Mouse (Mus musculus) hindbrain, embryonic 12.5 days (tissue): Measurements from ENCODE around the gene Mapk8ip3. TPM values are rescaled to one million over a fixed set of nuclear protein-coding genes. Genes with fewer than 3 reads are reported as not detected.

Experiments used
- ATAC-seq: fragments of 200-750 bp; cut with Nextera tagmentation; 2 replicates; pipeline ENCODE4 v1.8.0; 2017; ENCODE audit warnings: moderate TSS enrichment; ENCODE audit not compliant: low FRiP score
- H3K27ac ChIP-seq: fragments of 300-500 bp; sonication (generic); 2 replicates; pipeline ENCODE4 v1.5.1; 2016; ENCODE audit warnings: mild to moderate bottlenecking
- H3K27me3 ChIP-seq: fragments of 300-500 bp; sonication (generic); 2 replicates; pipeline ENCODE4 v1.6.1; 2016; ENCODE audit warnings: mild to moderate bottlenecking
- H3K36me3 ChIP-seq: fragments of 300-500 bp; sonication (generic); 2 replicates; pipeline ENCODE4 v1.6.1; 2016; ENCODE audit warnings: mild to moderate bottlenecking
- H3K4me1 ChIP-seq: fragments of 300-500 bp; sonication (generic); 2 replicates; pipeline ENCODE4 v1.6.1; 2016
- H3K4me2 ChIP-seq: fragments of 300-500 bp; sonication (generic); replicated peaks from 2 replicates; pipeline ENCODE4 v1.6.1; 2016; ENCODE audit warnings: mild to moderate bottlenecking
- H3K4me3 ChIP-seq: fragments of 300-500 bp; sonication (generic); 2 replicates; pipeline ENCODE4 v1.5.1; 2016; ENCODE audit warnings: mild to moderate bottlenecking
- H3K9ac ChIP-seq: fragments of 300-500 bp; sonication (generic); 2 replicates; pipeline ENCODE4 v1.6.1; 2016; ENCODE audit warnings: mild to moderate bottlenecking, moderate library complexity
- H3K9me3 ChIP-seq: fragments of 300-500 bp; sonication (generic); replicated peaks from 2 replicates; pipeline ENCODE4 v1.6.1; 2016; ENCODE audit warnings: mild to moderate bottlenecking
- WGBS: fragments of 180-500 bp; shearing (Covaris S2); methylation state at CpG from one replicate; pipeline ENCODE4 v1.1.7; 2016; 5-methylcytosine and 5-hydroxymethylcytosine counted together
- polyA plus RNA-seq: library from polyadenylated mRNA; unstranded; fragments of >200 nt; fragmentation: Nextera tagmentation; extraction: Ambion mirVana; gene quantifications from 2 replicates; pipeline ENCODE4 v1.2.1, GENCODE M21; 2016

Gene Mapk8ip3
- polyA plus RNA-seq, 1 experiment from 2014 or later = 84.7 TPM

- Histone ChIP-seq H3K4me2 (peak overlapping the region; percentile 98; the same call in 1 of the 2 replicates), H3K4me3 (no peak overlapping the region), H3K4me1 (peaks cover 34% of the 10 kb centered on the region), H3K27me3 (no peaks in the 10 kb centered on the region), H3K9ac (no peak overlapping the region), H3K27ac (no peak overlapping the region), H3K9me3 (no peaks in the 10 kb centered on the region), H3K36me3 (peaks cover 65% of the 10 kb centered on the region)
- no peak for ATAC-seq
- 82% methylated on average over 4 of the region's 4 CpGs for WGBS
These were observed 38.5 kb downstream of the Mapk8ip3 start for GRCm38 (mm10) chr17:24898041-24898854.

GRCm38 (mm10) chr17:24897600-24897999, 39.2 kb downstream of the Mapk8ip3 start:
- Histone ChIP-seq H3K27me3 (no peaks in the 10 kb centered on the region), H3K36me3 (peaks cover 65% of the 10 kb centered on the region), H3K9me3 (no peaks in the 10 kb centered on the region), H3K4me1 (peaks cover 34% of the 10 kb centered on the region), H3K27ac (no peak overlapping the region), H3K4me2 (peak overlapping the region; percentile 98), H3K9ac (0 out of 2 replicates have a peak overlapping the region, but pooled peaks have one; percentile 14), H3K4me3 (peak overlapping the region; percentile 78; the same call in 1 of the 2 replicates)
- no peak for ATAC-seq
- 88% methylated on average over 4 of the region's 4 CpGs for WGBS

- Histone ChIP-seq H3K4me2 (peak overlapping the region; percentile 98), H3K4me1 (peaks cover 34% of the 10 kb centered on the region), H3K36me3 (peaks cover 65% of the 10 kb centered on the region), H3K27me3 (no peaks in the 10 kb centered on the region), H3K9ac (peak overlapping the region; percentile 89), H3K27ac (peak overlapping the region; percentile 83; the same call in 1 of the 2 replicates), H3K4me3 (peak overlapping the region; percentile 78), H3K9me3 (no peaks in the 10 kb centered on the region)
- ATAC-seq = no peak
- 39% methylated on average over 11 of the region's 11 CpGs for WGBS
These were observed 39.8 kb downstream of the Mapk8ip3 start for GRCm38 (mm10) chr17:24896993-24897269.

GRCm38 (mm10) chr17:24896241-24896992, 40.4 kb downstream of the Mapk8ip3 start, which contains the start of gene Nme3:
Gene Nme3, plus strand, starts transcription at chr17:24896500.
- WGBS = 2% methylated on average over 46 of the region's 50 CpGs
- H3K4me2 ChIP-seq = peak within 1 kb of the TSS; percentile 98
- peaks cover 34% of the 10 kb centered on the region for H3K4me1 ChIP-seq
- peak; percentile 79 for ATAC-seq
- no peaks in the 10 kb centered on the region for H3K27me3 ChIP-seq
- no peaks in the 10 kb centered on the region for H3K9me3 ChIP-seq
- H3K9ac ChIP-seq = peak within 1 kb of the TSS; percentile 89
- H3K4me3 ChIP-seq = peak within 1 kb of the TSS; percentile 78
- H3K36me3 ChIP-seq = peaks cover 65% of the 10 kb centered on the region
- peak within 1 kb of the TSS; percentile 83 for H3K27ac ChIP-seq

- Histone ChIP-seq H3K4me3 (peak overlapping the region; percentile 78), H3K9me3 (no peaks in the 10 kb centered on the region), H3K9ac (peak overlapping the region; percentile 89), H3K27ac (peak overlapping the region; percentile 83), H3K4me2 (peak overlapping the region; percentile 98), H3K36me3 (peaks cover 65% of the 10 kb centered on the region), H3K27me3 (no peaks in the 10 kb centered on the region), H3K4me1 (peaks cover 34% of the 10 kb centered on the region)
- WGBS = 16% methylated on average over 23 of the region's 23 CpGs
- peak; percentile 7; the same call in 1 of the 2 replicates for ATAC-seq
These were observed 41.1 kb downstream of the Mapk8ip3 start for GRCm38 (mm10) chr17:24895571-24896240.

- ATAC-seq = peak; percentile 44
- H3K36me3 ChIP-seq = peaks cover 65% of the 10 kb centered on the region
- H3K27ac ChIP-seq = peak within 1 kb of the TSS; percentile 83
- no peaks in the 10 kb centered on the region for H3K9me3 ChIP-seq
- H3K4me2 ChIP-seq = peak within 1 kb of the TSS; percentile 98
- peak within 1 kb of the TSS; percentile 89 for H3K9ac ChIP-seq
- H3K27me3 ChIP-seq = no peaks in the 10 kb centered on the region
- peak within 1 kb of the TSS; percentile 78 for H3K4me3 ChIP-seq
- under 1% methylated on average over 62 of the region's 62 CpGs for WGBS
- peaks cover 34% of the 10 kb centered on the region for H3K4me1 ChIP-seq
These were observed 41.7 kb downstream of the Mapk8ip3 start, which contains the start of the genes Eme2 and Mrps34 for GRCm38 (mm10) chr17:24894995-24895547. Gene Eme2, minus strand, starts transcription at chr17:24895087. Gene Mrps34, plus strand, starts transcription at chr17:24895116.

GRCm38 (mm10) chr17:24894061-24894994, 42.4 kb downstream of the Mapk8ip3 start:
- ATAC-seq = peak; percentile 5; the same call in 1 of the 2 replicates
- H3K4me1 ChIP-seq = peaks cover 34% of the 10 kb centered on the region
- H3K36me3 ChIP-seq = peaks cover 63% of the 10 kb centered on the region

GRCm38 (mm10) chr17:24893276-24893675, 43.5 kb downstream of the Mapk8ip3 start:
- no peak overlapping the region for H3K4me2 ChIP-seq
- H3K4me1 ChIP-seq = peaks cover 34% of the 10 kb centered on the region
- WGBS = 100% methylated on average over 2 of the region's 2 CpGs
- ATAC-seq = no peak
- no peaks in the 10 kb centered on the region for H3K9me3 ChIP-seq
- H3K36me3 ChIP-seq = peaks cover 55% of the 10 kb centered on the region
- no peak overlapping the region for H3K27ac ChIP-seq
- H3K27me3 ChIP-seq = no peaks in the 10 kb centered on the region
- H3K4me3 ChIP-seq = no peak overlapping the region
- no peak overlapping the region for H3K9ac ChIP-seq

More at GRCm38 (mm10) chr17:24894061-24894994, 42.4 kb downstream of the Mapk8ip3 start:
- Histone ChIP-seq H3K4me2 (peak overlapping the region; percentile 98), H3K4me3 (peak overlapping the region; percentile 78), H3K9ac (peak overlapping the region; percentile 89), H3K27me3 (no peaks in the 10 kb centered on the region), H3K9me3 (no peaks in the 10 kb centered on the region), H3K27ac (peak overlapping the region; percentile 83)
- WGBS = 11% methylated on average over 31 of the region's 31 CpGs

- Histone ChIP-seq H3K9ac (no peak overlapping the region), H3K4me1 (peaks cover 35% of the 10 kb centered on the region), H3K9me3 (no peaks in the 10 kb centered on the region), H3K27ac (no peak overlapping the region), H3K27me3 (no peaks in the 10 kb centered on the region), H3K4me3 (no peak overlapping the region), H3K36me3 (peaks cover 51% of the 10 kb centered on the region), H3K4me2 (no peak overlapping the region)
- 89% methylated on average over 12 of the region's 12 CpGs for WGBS
- no peak for ATAC-seq
These were observed 44.0 kb downstream of the Mapk8ip3 start for GRCm38 (mm10) chr17:24892785-24893184.

- Histone ChIP-seq H3K36me3 (peaks cover 45% of the 10 kb centered on the region), H3K4me2 (no peak overlapping the region), H3K4me1 (peaks cover 31% of the 10 kb centered on the region), H3K27me3 (no peaks in the 10 kb centered on the region), H3K9ac (no peak overlapping the region), H3K4me3 (no peak overlapping the region), H3K27ac (no peak overlapping the region), H3K9me3 (no peaks in the 10 kb centered on the region)
- 88% methylated on average over 13 of the region's 13 CpGs for WGBS
- ATAC-seq = no peak
These were observed 45.5 kb downstream of the Mapk8ip3 start for GRCm38 (mm10) chr17:24891321-24891720.
